Mouse (Mus musculus) MN1 (cell line): ENCODE measurements at regions not wholly inside any gene's neighbourhood (a gene's known extent, or its start where the extent isn't known, plus 50 kb on each side); places are given as distances from the start of the nearest gene placed in this dataset.

Source experiments
- DNase-seq: peaks from one replicate; pipeline ENCODE4 v3.0.0-alpha.2; 2016; ENCODE audit warnings: low spot score

DNA sequence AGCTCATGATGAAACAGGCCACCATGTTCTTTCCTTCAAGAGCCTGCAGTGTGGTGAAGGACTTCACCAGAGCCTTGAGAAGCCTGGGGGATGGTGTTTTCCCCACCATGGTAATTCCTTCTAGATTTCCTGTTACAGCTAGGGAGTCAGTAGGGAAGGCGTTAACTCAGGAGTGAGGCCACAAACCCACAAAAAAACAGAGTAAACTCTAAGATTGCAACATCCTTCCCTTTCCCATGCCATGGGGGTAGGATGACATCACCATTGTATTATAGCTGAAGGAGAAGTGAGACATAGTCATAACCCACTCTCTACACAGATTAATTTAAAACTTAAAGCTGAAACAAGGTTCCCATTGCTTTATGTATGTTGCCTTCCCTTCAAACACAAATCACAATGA lies 218.7 kb upstream of the F930015N05Rik start:
- no peak for DNase-seq

DNA sequence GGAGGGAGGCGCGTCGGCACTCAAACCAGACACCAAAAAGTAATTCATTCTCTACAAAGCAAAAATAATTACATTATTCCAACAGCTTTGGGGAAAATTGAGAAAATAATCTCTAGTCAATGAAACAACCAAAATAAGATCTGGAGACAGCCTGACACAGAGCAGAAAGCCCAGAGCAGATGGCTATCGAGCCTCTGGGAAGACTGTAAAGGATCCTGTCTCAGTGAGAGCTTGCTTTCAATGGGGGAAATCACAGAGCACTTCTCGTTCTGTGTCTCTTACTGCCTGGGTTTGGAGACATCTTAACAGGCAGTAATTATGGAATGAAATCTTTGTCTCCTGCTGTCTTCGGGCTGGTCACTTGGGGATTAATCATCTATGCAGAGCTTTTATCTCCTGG lies 226.7 kb upstream of the F930015N05Rik start:
- DNase-seq, result peak; percentile 78

GRCm38 (mm10) chr11:64667010-64667409 lies 230.6 kb upstream of the F930015N05Rik start:
- no peak for DNase-seq

DNA sequence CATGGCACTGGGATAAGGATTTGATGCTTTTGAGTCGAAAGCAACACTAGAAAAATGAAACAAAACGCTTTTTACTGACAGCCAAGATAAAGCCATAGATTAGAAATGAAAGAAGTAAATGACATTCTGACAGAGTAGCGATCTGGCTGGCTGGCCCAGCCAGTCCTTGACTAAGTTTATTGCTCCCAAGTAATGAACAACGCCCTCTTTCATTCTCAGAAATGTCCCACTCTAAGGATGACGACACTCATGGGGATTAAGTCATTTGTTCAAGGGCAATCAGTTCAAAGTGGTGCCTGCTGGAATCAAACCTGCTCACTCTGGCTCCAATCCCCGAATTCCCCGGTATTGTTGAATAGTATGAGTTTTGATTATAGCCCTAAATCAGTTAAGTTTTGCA lies 231.1 kb upstream of the F930015N05Rik start:
- DNase-seq, result no peak

- peak; percentile 88 for DNase-seq
Measured at GRCm38 (mm10) chr11:64671898-64672297, 235.4 kb upstream of the F930015N05Rik start.

GRCm38 (mm10) chr11:64673546-64673945 lies 237.1 kb upstream of the F930015N05Rik start:
- DNase-seq, result no peak

GRCm38 (mm10) chr11:64703776-64704175 lies 267.3 kb upstream of the F930015N05Rik start:
- DNase-seq, result no peak

DNA sequence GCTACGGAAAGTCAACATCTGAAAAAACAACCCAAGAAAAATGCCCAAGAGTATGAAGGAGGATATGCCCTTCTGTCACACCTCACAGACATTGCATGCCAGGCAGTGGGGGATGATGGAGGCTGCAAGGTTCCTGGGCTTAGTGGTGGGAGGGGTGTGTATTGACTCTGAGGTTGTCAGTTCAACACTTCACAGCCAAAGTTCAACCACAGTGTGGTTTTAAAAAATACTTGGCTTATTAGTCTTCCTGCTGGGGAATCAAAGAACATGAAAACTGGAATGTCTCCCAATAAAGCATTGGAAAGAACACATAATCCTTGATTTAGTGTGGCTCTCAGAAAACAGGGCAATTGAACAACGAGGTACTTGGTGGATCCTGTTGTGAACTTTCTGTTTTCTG lies 267.0 kb upstream of the Elac2 start:
- no peak for DNase-seq

GRCm38 (mm10) chr11:64715182-64715581 lies 263.7 kb upstream of the Elac2 start:
- peak; percentile 41 for DNase-seq

DNA sequence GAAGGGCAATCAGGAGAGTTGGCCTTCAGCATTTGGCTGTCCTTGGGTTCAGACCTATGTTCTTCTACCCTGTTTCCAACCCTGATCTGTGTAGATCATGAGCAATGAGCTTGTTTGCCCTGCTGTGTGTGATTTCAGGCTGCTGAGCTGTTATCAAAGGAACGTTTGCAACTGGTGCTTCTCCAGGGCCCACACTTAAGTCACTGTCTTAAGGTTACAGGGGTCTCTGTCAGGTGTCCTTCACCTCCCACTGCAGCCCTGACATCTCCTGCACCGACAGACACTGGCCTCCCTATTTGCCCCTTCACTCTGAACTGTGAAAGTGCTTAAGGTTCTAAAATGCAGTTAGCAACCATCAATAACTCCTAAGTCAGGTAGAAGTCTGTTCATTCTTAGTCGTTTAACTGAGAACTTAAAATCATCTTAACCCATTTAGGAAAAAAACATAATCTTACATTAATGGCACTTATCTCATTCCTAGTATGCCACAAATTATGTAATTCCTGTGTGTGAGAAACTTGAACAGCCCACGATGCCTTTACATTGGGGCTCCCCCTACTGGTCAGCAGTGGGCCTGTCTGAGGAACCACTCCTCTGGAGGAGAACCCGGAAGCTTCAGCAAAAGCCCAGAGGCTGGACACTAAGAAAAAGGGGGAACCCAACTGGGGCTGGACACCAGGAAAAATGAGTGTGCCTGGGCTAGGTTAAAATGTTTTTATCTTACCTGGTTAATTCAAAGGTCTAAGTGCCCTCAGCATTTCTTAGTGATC lies 260.3 kb upstream of the Elac2 start:
- peak; percentile 59 for DNase-seq

- DNase-seq, result no peak
Measured at GRCm38 (mm10) chr11:64726249-64726648, 252.6 kb upstream of the Elac2 start.

DNA sequence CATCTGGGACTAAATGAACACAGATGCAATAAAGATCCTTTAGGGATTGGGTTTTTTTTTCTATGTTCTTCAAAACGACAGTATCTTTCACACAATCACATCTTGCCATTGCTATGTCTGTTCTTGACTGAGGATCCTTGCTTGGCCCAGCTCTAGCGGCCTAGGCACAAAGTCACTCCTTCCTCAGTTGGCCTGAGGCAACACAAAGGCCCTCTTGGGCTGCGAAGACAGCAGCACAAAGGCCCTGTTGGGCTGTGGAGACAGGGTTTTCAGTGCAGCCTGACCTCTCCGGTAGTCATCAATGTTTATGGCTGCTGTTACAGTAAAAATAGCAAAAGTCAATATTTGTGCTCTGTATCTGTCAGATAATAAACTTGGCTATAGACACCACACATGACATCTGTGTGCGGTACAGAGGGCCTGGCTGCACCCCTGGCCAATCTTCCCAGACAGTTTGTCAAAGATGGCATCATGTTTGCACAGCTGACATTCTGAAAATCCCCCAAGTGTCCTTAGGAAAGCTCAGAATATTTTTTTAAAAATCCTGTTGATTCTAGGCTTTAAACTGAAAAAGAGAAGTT lies 250.9 kb upstream of the Elac2 start:
- DNase-seq, result no peak

GRCm38 (mm10) chr11:64738948-64739347 lies 239.9 kb upstream of the Elac2 start:
- no peak for DNase-seq

DNA sequence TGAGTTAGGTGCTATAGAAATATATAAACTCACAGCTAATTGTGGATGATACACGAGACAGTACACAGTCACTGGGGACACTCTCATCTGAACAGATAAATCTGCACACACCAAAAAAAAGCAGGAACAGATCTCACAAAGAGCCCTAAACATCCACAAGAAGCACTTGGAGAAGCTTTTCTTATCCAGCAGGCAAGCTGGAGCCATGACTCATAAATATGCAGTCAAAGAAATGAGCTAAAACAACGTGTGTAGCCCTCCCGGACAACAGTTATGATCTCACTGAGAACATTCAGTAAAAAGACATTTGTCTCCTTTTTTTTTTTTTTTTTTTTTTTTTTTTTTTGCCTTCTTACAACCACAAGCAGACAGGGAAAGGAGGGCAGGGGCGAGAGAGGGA lies 235.1 kb upstream of the Elac2 start:
- no peak for DNase-seq

DNA sequence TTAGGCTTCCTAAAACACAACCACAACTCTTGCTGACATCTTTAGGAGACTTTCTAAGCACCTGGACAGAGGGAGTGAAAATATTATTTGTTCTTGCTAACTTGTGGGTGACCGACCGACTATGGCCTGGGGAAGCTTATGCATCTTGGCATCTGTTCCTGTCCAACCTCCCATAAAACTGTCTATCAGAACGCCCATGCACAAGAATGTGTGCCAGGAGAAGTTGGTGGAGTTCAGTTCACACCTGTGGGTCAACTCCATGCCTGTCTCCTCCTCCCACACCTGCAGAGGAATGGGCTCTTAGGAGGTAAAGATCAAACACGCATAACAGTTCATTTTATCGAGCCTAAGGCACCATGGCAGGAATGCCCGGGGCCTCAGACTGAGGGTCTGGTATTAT lies 232.7 kb upstream of the Elac2 start:
- DNase-seq, result no peak

GRCm38 (mm10) chr11:64749976-64750375 lies 228.9 kb upstream of the Elac2 start:
- no peak for DNase-seq

- DNase-seq, result no peak
Measured at GRCm38 (mm10) chr11:64752299-64752698, 226.5 kb upstream of the Elac2 start.

DNA sequence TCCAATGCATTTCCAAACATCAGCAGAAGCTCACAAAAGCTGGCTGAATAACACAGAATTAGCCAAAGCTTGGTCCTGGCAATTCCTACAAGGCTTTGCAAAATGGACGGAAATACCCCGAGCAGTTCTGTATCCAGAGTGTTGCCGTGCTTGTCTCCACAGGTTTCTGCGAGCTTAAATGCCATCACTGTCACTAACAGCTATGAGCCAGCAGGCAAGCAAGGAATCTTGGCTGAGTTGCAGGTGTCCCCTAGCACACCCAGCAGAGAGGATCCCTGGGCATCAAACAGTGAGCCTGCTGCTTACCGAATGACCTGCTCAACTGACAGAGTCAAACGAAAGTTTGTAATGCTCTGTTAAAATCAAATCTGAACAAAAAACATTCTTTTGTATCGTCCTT lies 226.0 kb upstream of the Elac2 start:
- DNase-seq, result no peak

DNA sequence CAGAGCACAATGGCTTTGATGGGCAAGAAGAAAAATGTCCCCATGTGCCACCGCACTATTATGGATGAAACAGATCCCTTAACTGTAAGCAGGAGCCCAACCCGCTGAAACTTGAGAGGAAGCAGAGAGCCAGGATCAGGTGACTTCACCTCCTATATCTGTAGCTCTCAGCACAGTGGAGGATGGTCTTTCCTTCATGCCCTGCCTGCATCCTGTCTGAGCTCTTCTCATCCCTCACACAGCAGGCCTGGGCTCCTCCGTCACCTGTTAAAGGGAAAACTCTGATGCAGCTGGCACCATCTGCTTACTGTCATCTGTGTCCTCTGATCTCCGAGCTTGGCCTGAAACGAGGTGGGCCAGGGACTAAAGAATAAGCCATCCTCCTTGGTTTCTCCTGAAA lies 224.8 kb upstream of the Elac2 start:
- no peak for DNase-seq

DNA sequence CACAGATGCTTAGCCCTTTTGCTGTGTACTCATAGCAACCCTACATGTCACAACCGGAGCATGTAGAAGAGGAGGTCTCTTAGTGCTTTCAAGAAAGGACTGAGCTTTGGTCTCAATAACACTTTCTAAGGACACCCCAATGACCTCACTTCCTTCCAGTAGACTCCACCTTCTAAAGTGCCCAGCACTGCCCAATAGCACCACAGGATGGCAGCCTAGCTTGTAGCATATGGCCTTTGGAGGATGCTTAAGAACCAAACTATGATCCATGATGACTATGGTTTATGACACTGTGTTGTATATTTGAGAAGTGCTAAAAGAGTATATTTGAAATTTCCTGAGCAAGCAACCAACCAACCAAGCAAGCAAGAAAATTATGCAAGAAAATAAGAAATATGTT lies 223.3 kb upstream of the Elac2 start:
- no peak for DNase-seq

DNA sequence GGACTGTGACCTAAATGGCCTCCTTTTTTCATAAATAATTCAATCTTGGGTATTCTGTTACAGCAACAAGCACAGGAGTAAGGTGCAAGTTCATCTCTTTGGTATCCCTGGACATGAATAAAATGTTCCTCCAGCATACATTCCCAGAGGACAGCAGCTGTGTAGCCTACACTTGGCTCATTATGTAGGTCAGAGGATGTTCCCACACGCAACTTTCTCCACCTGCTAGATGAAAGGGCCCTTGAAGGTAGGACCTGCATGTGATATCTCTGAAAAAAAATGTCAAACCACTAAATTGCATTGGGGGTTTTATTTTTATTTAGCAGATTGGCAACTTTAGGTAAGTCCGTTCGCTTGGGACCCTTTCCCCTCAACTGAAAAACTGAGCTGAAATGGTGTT lies 218.2 kb upstream of the Elac2 start:
- DNase-seq, result no peak

- no peak for DNase-seq
Measured at GRCm38 (mm10) chr11:64762755-64763154, 216.1 kb upstream of the Elac2 start.

GRCm38 (mm10) chr11:64764056-64764455 lies 214.8 kb upstream of the Elac2 start:
- DNase-seq, result no peak

GRCm38 (mm10) chr11:64776691-64777090 lies 202.1 kb upstream of the Elac2 start:
- no peak for DNase-seq
